Mouse (Mus musculus) olfactory bulb, adult 2 months (tissue): ENCODE measurements around the gene Hspb9. TPM values are rescaled to one million over a fixed set of nuclear protein-coding genes. Genes with fewer than 3 reads are reported as not detected.

Source experiments
- H3K27ac ChIP-seq: fragments of 200-500 bp; 2 replicates; pipeline ENCODE4 v1.5.1; 2012; ENCODE audit warnings: low read depth, low read length; ENCODE audit not compliant: insufficient read depth
- H3K4me1 ChIP-seq: fragments of 200-500 bp; 2 replicates; pipeline ENCODE4 v1.6.1; 2012; ENCODE audit warnings: low read length; ENCODE audit not compliant: control insufficient read depth, insufficient read depth
- H3K4me3 ChIP-seq: fragments of 200-500 bp; 2 replicates; pipeline ENCODE4 v1.5.1; 2012; ENCODE audit warnings: mild to moderate bottlenecking, low read depth, low read length, moderate library complexity; ENCODE audit not compliant: insufficient read depth
- CTCF ChIP-seq: fragments of 200-500 bp; IDR thresholded peaks from 2 replicates; pipeline ENCODE4 v1.5.1; 2012; ENCODE audit warnings: low read depth, mild to moderate bottlenecking, low read length, moderate library complexity; ENCODE audit not compliant: insufficient read depth
- POLR2A ChIP-seq: fragments of 200-500 bp; IDR thresholded peaks from 2 replicates; pipeline ENCODE4 v1.6.1; 2012; ENCODE audit warnings: mild to moderate bottlenecking, low read depth, low read length, moderate library complexity; ENCODE audit not compliant: insufficient read depth
- WGBS: fragments of 180-500 bp; shearing (Covaris S2); methylation state at CpG from one replicate; pipeline ENCODE4 v1.1.7; 2018; 5-methylcytosine and 5-hydroxymethylcytosine counted together
- polyA plus RNA-seq: library from polyadenylated mRNA; stranded (reverse); fragments of >200 nt; gene quantifications from 2 replicates; pipeline ENCODE4 v1.2.4, GENCODE M21; 2012; ENCODE audit warnings: low replicate concordance; ENCODE audit not compliant: missing spikeins, insufficient read depth, insufficient read length

Hspb9 gene
- polyA plus RNA-seq, 1 experiment: not detected

GRCm38 (mm10) chr11:100748620-100749019 is 35.0 kb downstream of the Hspb9 start:
- Histone ChIP-seq H3K4me3 (no peak overlapping the region), H3K27ac (no peak overlapping the region), H3K4me1 (peaks cover 32% of the 10 kb centered on the region)
- TF ChIP-seq CTCF: no peak
- no peak for TF ChIP-seq POLR2A
- WGBS: 45% methylated on average over 4 of the region's 4 CpGs

GRCm38 (mm10) chr11:100749469-100749868 is 35.8 kb downstream of the Hspb9 start:
- peak overlapping the region; percentile 37 for H3K27ac ChIP-seq
- H3K4me3 ChIP-seq: no peak overlapping the region
- peaks cover 40% of the 10 kb centered on the region for H3K4me1 ChIP-seq
- no peak for TF ChIP-seq POLR2A
- TF ChIP-seq CTCF: no peak
- WGBS: 38% methylated on average over 25 of the region's 25 CpGs

GRCm38 (mm10) chr11:100750127-100750526 is 36.5 kb downstream of the Hspb9 start:
- peaks cover 43% of the 10 kb centered on the region for H3K4me1 ChIP-seq
- no peak for TF ChIP-seq CTCF
- TF ChIP-seq POLR2A: no peak
- no peak overlapping the region for H3K4me3 ChIP-seq
- no peak overlapping the region for H3K27ac ChIP-seq
- WGBS: 90% methylated on average over 16 of the region's 16 CpGs

- H3K4me1 ChIP-seq: peaks cover 38% of the 10 kb centered on the region
- no peak overlapping the region for H3K27ac ChIP-seq
- no peak overlapping the region for H3K4me3 ChIP-seq
- 57% methylated on average over 10 of the region's 10 CpGs for WGBS
- TF ChIP-seq POLR2A: no peak
- TF ChIP-seq CTCF: no peak
These were observed 38.6 kb downstream of the Hspb9 start for GRCm38 (mm10) chr11:100752294-100752693.

DNA sequence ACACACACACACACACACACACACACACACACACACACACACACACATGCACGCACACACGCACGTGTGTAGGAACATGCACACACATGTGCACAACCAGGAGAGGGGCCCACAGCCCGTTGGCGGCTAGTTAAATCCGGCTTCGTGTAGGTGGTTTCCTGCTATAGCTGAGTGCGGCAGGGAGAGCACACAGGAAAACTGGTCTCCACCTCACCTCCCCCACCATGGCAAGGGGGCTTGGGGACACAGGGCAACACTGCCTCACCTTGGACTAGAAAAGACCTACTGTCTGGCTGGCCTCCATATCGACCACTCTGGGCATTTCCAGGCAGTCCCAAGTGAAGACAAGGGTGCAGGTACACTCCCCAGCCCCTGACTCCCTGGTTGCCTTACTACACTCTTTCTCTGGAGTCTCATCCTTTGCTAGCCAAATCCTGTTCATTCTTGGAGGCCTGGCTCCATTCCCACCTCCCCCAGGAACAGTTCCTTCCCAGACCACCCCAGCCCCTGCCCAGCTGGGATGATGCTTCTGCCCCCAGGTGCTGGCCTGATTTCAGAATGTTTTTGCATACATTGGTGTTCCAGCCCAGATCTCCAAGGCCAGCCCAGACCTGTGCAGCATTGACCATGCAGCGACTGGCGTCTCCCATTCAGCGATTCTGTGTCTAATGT is 40.5 kb downstream of the Hspb9 start:
- 56% methylated on average over 12 of the region's 12 CpGs for WGBS
- H3K27ac ChIP-seq: peak overlapping the region; percentile 59
- no peak for TF ChIP-seq POLR2A
- no peak for TF ChIP-seq CTCF
- H3K4me3 ChIP-seq: no peak overlapping the region
- H3K4me1 ChIP-seq: peaks cover 39% of the 10 kb centered on the region

DNA sequence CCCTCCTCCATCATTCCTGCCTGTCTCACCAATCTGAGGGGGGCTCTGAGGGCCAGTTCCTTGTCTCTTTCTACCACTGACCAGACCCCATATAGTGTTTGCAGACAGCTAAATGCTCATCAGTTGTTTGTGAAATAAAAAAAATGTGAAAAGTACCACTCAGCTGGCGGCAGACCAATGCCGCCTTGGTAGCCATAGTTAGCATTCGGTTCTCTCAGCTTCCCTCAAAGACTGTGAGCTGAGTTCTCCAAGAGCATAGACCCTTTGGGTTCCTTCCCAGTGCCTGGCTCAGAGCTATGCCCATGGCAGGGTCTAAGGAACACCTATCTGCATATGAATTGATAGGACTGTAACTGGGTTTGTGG is 41.0 kb downstream of the Hspb9 start:
- TF ChIP-seq CTCF (no peak), POLR2A (no peak)
- Histone ChIP-seq H3K27ac (peak overlapping the region; percentile 59; the same call in 1 of the 2 replicates), H3K4me3 (no peak overlapping the region), H3K4me1 (peaks cover 37% of the 10 kb centered on the region)
- 73% methylated on average over 3 of the region's 3 CpGs for WGBS

DNA sequence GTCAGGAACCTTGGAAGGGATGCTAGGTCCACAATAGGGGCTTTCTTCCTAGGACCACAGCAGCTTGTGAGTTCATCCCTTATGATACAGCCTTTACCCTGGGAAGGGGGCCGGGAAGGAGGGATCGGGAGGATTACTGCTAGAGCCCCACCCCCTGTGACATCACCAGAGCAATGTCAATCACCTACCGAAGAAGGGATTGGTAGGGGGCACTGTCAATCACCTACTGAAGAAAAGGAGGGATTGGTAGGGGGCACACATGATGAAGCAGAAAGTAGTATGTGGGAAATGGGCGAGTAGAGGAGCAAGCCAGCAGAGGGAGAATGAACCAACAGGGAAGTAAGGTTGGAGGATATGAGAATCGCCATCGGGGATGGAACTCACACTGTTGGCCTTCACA is 42.8 kb downstream of the Hspb9 start:
- H3K4me1 ChIP-seq: peaks cover 35% of the 10 kb centered on the region
- no peak overlapping the region for H3K27ac ChIP-seq
- TF ChIP-seq POLR2A (no peak), CTCF (no peak)
- H3K4me3 ChIP-seq: no peak overlapping the region
- WGBS: 76% methylated on average over 6 of the region's 6 CpGs

DNA sequence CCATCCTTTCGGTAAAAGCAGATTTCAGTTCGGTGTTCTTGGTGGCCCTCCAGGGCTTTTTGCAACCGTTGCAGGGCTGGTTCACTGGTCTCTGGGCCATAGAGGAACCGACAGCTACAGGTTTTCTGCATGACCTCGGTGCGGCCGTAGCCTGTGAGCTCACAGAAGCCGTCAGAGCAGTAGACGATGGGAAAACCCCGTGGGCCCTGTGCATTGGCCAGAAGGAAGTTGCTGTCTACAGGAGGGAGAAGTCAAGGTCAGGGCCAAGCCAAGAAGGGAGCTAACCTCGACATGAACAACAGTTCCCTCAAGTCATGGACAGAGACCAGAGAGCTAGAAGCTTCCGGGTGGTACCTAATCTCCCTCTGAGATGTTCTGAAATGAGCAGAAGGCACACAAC is 43.9 kb downstream of the Hspb9 start:
- TF ChIP-seq CTCF (no peak), POLR2A (no peak)
- Histone ChIP-seq H3K4me1 (peaks cover 38% of the 10 kb centered on the region), H3K4me3 (no peak overlapping the region), H3K27ac (no peak overlapping the region)
- WGBS: 88% methylated on average over 12 of the region's 12 CpGs

GRCm38 (mm10) chr11:100758707-100759610 is 45.3 kb downstream of the Hspb9 start:
- WGBS: 4% methylated on average over 35 of the region's 35 CpGs

DNA sequence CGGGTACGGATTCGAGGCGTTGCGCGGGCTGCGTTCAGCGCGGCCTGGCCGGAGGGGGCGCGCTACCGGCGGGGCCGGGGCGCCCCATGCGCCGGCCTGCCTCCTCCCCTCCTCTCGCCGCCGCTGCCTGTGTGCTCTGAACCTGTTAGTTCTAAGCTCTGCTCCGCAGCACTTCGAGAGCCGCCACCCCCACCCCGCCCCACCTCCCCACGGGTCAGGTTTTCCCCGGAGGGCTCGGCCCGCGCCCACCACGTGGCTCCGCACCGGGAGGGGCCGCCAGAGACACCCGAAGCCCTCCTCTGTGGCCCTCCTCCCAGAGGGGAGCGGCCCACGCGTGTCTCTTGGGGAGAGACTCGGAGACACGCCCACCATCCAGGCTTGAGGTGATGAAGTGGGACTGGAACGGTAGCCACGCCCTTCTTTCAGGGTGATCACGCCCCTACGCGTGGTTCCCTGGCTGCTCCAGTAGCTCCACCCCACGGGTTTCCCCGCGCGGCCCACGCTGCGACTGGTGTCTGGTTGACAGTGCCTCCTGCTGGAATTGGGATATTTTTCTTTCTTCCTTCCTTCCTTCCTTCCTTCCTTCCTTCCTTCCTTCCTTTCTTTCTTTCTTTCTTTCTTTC is 46.1 kb downstream of the Hspb9 start, which contains the start of gene Kcnh4:
Kcnh4 (minus strand) TSS at position 332 of the 623 bp plus-strand sequence.
- Histone ChIP-seq H3K4me3 (peak within 1 kb of the TSS; percentile 65), H3K27ac (peak within 1 kb of the TSS; percentile 63; the same call in 1 of the 2 replicates), H3K4me1 (peaks cover 25% of the 10 kb centered on the region)
- TF ChIP-seq CTCF (no peak), POLR2A (no peak)
- WGBS: under 1% methylated on average over 51 of the region's 51 CpGs

More at GRCm38 (mm10) chr11:100758707-100759610, 45.3 kb downstream of the Hspb9 start:
- H3K4me3 ChIP-seq: peak overlapping the region; percentile 65
- peaks cover 31% of the 10 kb centered on the region for H3K4me1 ChIP-seq
- peak overlapping the region; percentile 63; the same call in 1 of the 2 replicates for H3K27ac ChIP-seq
- no peak for TF ChIP-seq POLR2A
- no peak for TF ChIP-seq CTCF
